In genomic region chr8:122284203-122284658, GRCm38 (mm10) we compare ENCODE assay signal across 7 mouse cellular contexts. TPM values are rescaled to one million over a fixed set of nuclear protein-coding genes. Genes with fewer than 3 reads are reported as not detected.
DNase-seq lines count a peak whose midpoint lies in the region; ATAC-seq and TF ChIP-seq lines count a peak whose summit lies in the region.

No protein-coding gene starts in this region.

- peak overlapping the region; percentile 95 for H3K4me2 ChIP-seq in hindbrain, embryonic 16.5 days (ENCODE audit: low read length)
- H3K4me2 ChIP-seq in midbrain, embryonic 13.5 days (replicated peaks) = peak overlapping the region; percentile 99
- peak overlapping the region; percentile 98 for H3K4me2 ChIP-seq in stomach, embryonic 16.5 days (ENCODE audit: low read depth, low read length)

- no peaks in the 10 kb centered on the region for H3K9me3 ChIP-seq in E14TG2a.4 (ENCODE audit: low read length)
- H3K9me3 ChIP-seq in forebrain, embryonic 10.5 days = no peaks in the 10 kb centered on the region
- no peaks in the 10 kb centered on the region for H3K9me3 ChIP-seq in hindbrain, embryonic 16.5 days (ENCODE audit: control insufficient read depth, low read length)
- H3K9me3 ChIP-seq in limb, embryonic 10.5 days (replicated peaks) = no peaks in the 10 kb centered on the region
- no peaks in the 10 kb centered on the region for H3K9me3 ChIP-seq in midbrain, embryonic 13.5 days
- H3K9me3 ChIP-seq in stomach, embryonic 16.5 days (replicated peaks; ENCODE audit: control insufficient read depth, low read length) = no peaks in the 10 kb centered on the region

- no peak for TF ChIP-seq CTCF in E14TG2a.4 (conservative IDR thresholded peaks at IDR 0.05; ENCODE audit: low read length)

- peak overlapping the region; percentile 84 for H3K27ac ChIP-seq in forebrain, embryonic 10.5 days
- H3K27ac ChIP-seq in hindbrain, embryonic 16.5 days (ENCODE audit: low read depth, low read length) = peak overlapping the region; percentile 80
- peak overlapping the region; percentile 90 for H3K27ac ChIP-seq in limb, embryonic 10.5 days
- H3K27ac ChIP-seq in midbrain, embryonic 13.5 days = peak overlapping the region; percentile 71
- peak overlapping the region; percentile 82 for H3K27ac ChIP-seq in stomach, embryonic 16.5 days (ENCODE audit: low read length)

- peaks cover 42% of the 10 kb centered on the region for H3K4me1 ChIP-seq in E14TG2a.4 (replicated peaks; ENCODE audit: low read depth, low read length)
- H3K4me1 ChIP-seq in forebrain, embryonic 10.5 days = peaks cover 79% of the 10 kb centered on the region
- peaks cover 25% of the 10 kb centered on the region for H3K4me1 ChIP-seq in hindbrain, embryonic 16.5 days (ENCODE audit: control insufficient read depth, insufficient read depth, low read depth, low read length)
- peaks cover 54% of the 10 kb centered on the region for H3K4me1 ChIP-seq in limb, embryonic 10.5 days
- H3K4me1 ChIP-seq in midbrain, embryonic 13.5 days (replicated peaks) = peaks cover 63% of the 10 kb centered on the region
- peaks cover 53% of the 10 kb centered on the region for H3K4me1 ChIP-seq in stomach, embryonic 16.5 days (ENCODE audit: control insufficient read depth, insufficient read depth, low read length)

- H3K9ac ChIP-seq in hindbrain, embryonic 16.5 days (ENCODE audit: low read depth, low read length) = peak overlapping the region; percentile 77
- H3K9ac ChIP-seq in midbrain, embryonic 13.5 days (replicated peaks) = peak overlapping the region; percentile 80
- H3K9ac ChIP-seq in stomach, embryonic 16.5 days (ENCODE audit: low read length) = peak overlapping the region; percentile 84

- under 1% methylated on average over 33 of the region's 33 CpGs for WGBS in forebrain, embryonic 10.5 days
- WGBS in hindbrain, embryonic 16.5 days = 0% methylated on average over 29 of the region's 33 CpGs
- WGBS in limb, embryonic 10.5 days = under 1% methylated on average over 33 of the region's 33 CpGs
- under 1% methylated on average over 33 of the region's 33 CpGs for WGBS in midbrain, embryonic 13.5 days
- WGBS in stomach, embryonic 16.5 days = 2% methylated on average over 29 of the region's 33 CpGs

- peaks cover 74% of the 10 kb centered on the region for H3K27me3 ChIP-seq in E14TG2a.4 (ENCODE audit: insufficient read depth, low read length)
- peaks cover 75% of the 10 kb centered on the region for H3K27me3 ChIP-seq in forebrain, embryonic 10.5 days (ENCODE audit: poor library complexity, severe bottlenecking)
- no peaks in the 10 kb centered on the region; the same call in 1 of the 2 replicates for H3K27me3 ChIP-seq in hindbrain, embryonic 16.5 days (replicated peaks; ENCODE audit: control insufficient read depth, insufficient read depth, low read length)
- peaks cover 53% of the 10 kb centered on the region for H3K27me3 ChIP-seq in limb, embryonic 10.5 days (ENCODE audit: low read depth, poor library complexity, severe bottlenecking)
- peaks cover 46% of the 10 kb centered on the region for H3K27me3 ChIP-seq in midbrain, embryonic 13.5 days
- H3K27me3 ChIP-seq in stomach, embryonic 16.5 days (ENCODE audit: control insufficient read depth, insufficient read depth, low read length) = no peaks in the 10 kb centered on the region

- ATAC-seq in hindbrain, embryonic 16.5 days = no peak
- ATAC-seq in midbrain, embryonic 13.5 days = no peak
- no peak for ATAC-seq in stomach, embryonic 16.5 days (ENCODE audit: insufficient read depth, low FRiP score)

- peak overlapping the region; percentile 83 for H3K4me3 ChIP-seq in E14TG2a.4 (replicated peaks; ENCODE audit: low read length)
- peak overlapping the region; percentile 69 for H3K4me3 ChIP-seq in forebrain, embryonic 10.5 days
- peak overlapping the region; percentile 62 for H3K4me3 ChIP-seq in hindbrain, embryonic 16.5 days (ENCODE audit: low read length)
- peak overlapping the region; percentile 70 for H3K4me3 ChIP-seq in limb, embryonic 10.5 days
- peak overlapping the region; percentile 74 for H3K4me3 ChIP-seq in midbrain, embryonic 13.5 days (replicated peaks)
- H3K4me3 ChIP-seq in stomach, embryonic 16.5 days (replicated peaks; ENCODE audit: low read length) = peak overlapping the region; percentile 83

- DNase-seq in adrenal gland, adult 2 months = peak; percentile 69
- peak; percentile 60 for DNase-seq in forebrain, embryonic 10.5 days (ENCODE audit: extremely low spot score, low spot score)
- no peak for DNase-seq in limb, embryonic 10.5 days (ENCODE audit: low spot score)

- H3K36me3 ChIP-seq in E14TG2a.4 (ENCODE audit: insufficient read depth, low read length) = no peaks in the 10 kb centered on the region
- no peaks in the 10 kb centered on the region for H3K36me3 ChIP-seq in forebrain, embryonic 10.5 days (replicated peaks)
- H3K36me3 ChIP-seq in hindbrain, embryonic 16.5 days (ENCODE audit: control insufficient read depth, insufficient read depth, low read length) = no peaks in the 10 kb centered on the region
- H3K36me3 ChIP-seq in limb, embryonic 10.5 days = no peaks in the 10 kb centered on the region
- H3K36me3 ChIP-seq in midbrain, embryonic 13.5 days = no peaks in the 10 kb centered on the region
- no peaks in the 10 kb centered on the region for H3K36me3 ChIP-seq in stomach, embryonic 16.5 days (ENCODE audit: control insufficient read depth, insufficient read depth, low read length)

RNA-seq across cellular contexts. Expression of gene Zfpm1, which starts 2.3 kb away (rescaled TPM):
- 10 to 100 TPM; 16.0 to 24.2 TPM for total RNA-seq in adrenal gland, adult 2 months (2021)
- polyA plus RNA-seq in adrenal gland, adult 2 months (2012; rRNA removed) = 37.4 and 60.4 TPM in 2 replicates
- 0.82 and 0.88 TPM in 2 replicates for polyA plus RNA-seq in forebrain, embryonic 10.5 days (2016; fragmentation: Nextera tagmentation; extraction: Ambion mirVana)
- polyA plus RNA-seq in hindbrain, embryonic 16.5 days (2015; fragmentation: Nextera tagmentation; extraction: Ambion mirVana) = 0.75 and 1.2 TPM in 2 replicates
- polyA plus RNA-seq in limb, embryonic 10.5 days (2016; fragmentation: Nextera tagmentation; extraction: Ambion mirVana) = 1.3 and 1.5 TPM in 2 replicates
- 1.5 and 2.1 TPM in 2 replicates for polyA plus RNA-seq in midbrain, embryonic 13.5 days (2015; fragmentation: Nextera tagmentation; extraction: Ambion mirVana)
- polyA plus RNA-seq in stomach, embryonic 16.5 days (2015; fragmentation: Nextera tagmentation; extraction: Ambion mirVana) = 2.0 and 2.1 TPM in 2 replicates

Comparison
In these comparisons a context has a peak if more than half of its experiments do, and no peak if none do; other contexts are left out.
1. RNA of gene Zfpm1, which starts 2.3 kb away (polyA plus RNA-seq): 37.4 to 60.4 TPM in adrenal gland, adult 2 months; 1.5 to 2.1 TPM in midbrain, embryonic 13.5 days, 2.0 to 2.1 TPM in stomach, embryonic 16.5 days, 1.3 to 1.5 TPM in limb, embryonic 10.5 days, 0.82 to 0.88 TPM in forebrain, embryonic 10.5 days and 0.75 to 1.2 TPM in hindbrain, embryonic 16.5 days; every median in the first group is over 10 times any median in the second.
2. Peak in every context shown above with its lines, with median percentiles within 50 percentile points of each other: H3K4me3 ChIP-seq, H3K27ac ChIP-seq, H3K4me2 ChIP-seq and H3K9ac ChIP-seq.